Mouse (Mus musculus) heart, adult 18-20 months (tissue): ENCODE measurements around the gene Uggt1. TPM values are rescaled to one million over a fixed set of nuclear protein-coding genes. Genes with fewer than 3 reads are reported as not detected.
A peak's percentile ranks its signal among the peaks of the same experiment; 100 is the strongest.

ENCODE experiments used
- DNase-seq, 2 experiments: peaks; one replicate each; pipeline ENCODE4 v3.0.0; 2021 to 2022; ENCODE audit warnings: mixed read lengths in 1 of 2
- total RNA-seq, 2 experiments: library from RNA; stranded (reverse); gene quantifications; 2 replicates each; pipeline ENCODE4 v1.2.3; 2021

Uggt1 gene
- total RNA-seq, 2 experiments from 2014 or later: 26.3 to 28.2 TPM

- DNase-seq: no peak
Measured at GRCm38 (mm10) chr1:36258631-36259030, 14.1 kb upstream of the Uggt1 start.

GRCm38 (mm10) chr1:36257276-36257675 is 12.8 kb upstream of the Uggt1 start:
- no peak for DNase-seq

- DNase-seq: peak in 1 of 2 experiments; percentile 33
Measured at GRCm38 (mm10) chr1:36255871-36256640, 11.5 kb upstream of the Uggt1 start.

GRCm38 (mm10) chr1:36254635-36255360 is 10.3 kb upstream of the Uggt1 start:
- DNase-seq: peak; percentile 58 to 71

- DNase-seq: peak; percentile 77 to 87
Measured at GRCm38 (mm10) chr1:36252791-36253190, 8.3 kb upstream of the Uggt1 start.

GRCm38 (mm10) chr1:36251426-36251825 is 6.9 kb upstream of the Uggt1 start:
- DNase-seq: no peak

GRCm38 (mm10) chr1:36246688-36247087 is 2.2 kb upstream of the Uggt1 start:
- DNase-seq: no peak

- DNase-seq: no peak
Measured at GRCm38 (mm10) chr1:36244828-36245215, 302 bp upstream of the Uggt1 start.

- no peak for DNase-seq
Measured at GRCm38 (mm10) chr1:36243447-36244057, 968 bp downstream of the Uggt1 start.

- no peak for DNase-seq
Measured at GRCm38 (mm10) chr1:36241903-36242429, 2.6 kb downstream of the Uggt1 start.

- DNase-seq: no peak
Measured at GRCm38 (mm10) chr1:36240176-36240575, 4.3 kb downstream of the Uggt1 start.

- no peak for DNase-seq
Measured at GRCm38 (mm10) chr1:36239396-36239795, 5.1 kb downstream of the Uggt1 start.

- DNase-seq: no peak
Measured at GRCm38 (mm10) chr1:36235855-36236254, 8.7 kb downstream of the Uggt1 start.

GRCm38 (mm10) chr1:36235057-36235639 is 9.4 kb downstream of the Uggt1 start:
- DNase-seq: no peak

- no peak for DNase-seq
Measured at GRCm38 (mm10) chr1:36233218-36233617, 11.3 kb downstream of the Uggt1 start.

GRCm38 (mm10) chr1:36230919-36231705 is 13.4 kb downstream of the Uggt1 start:
- DNase-seq: no peak

GRCm38 (mm10) chr1:36228461-36228860 is 16.1 kb downstream of the Uggt1 start:
- DNase-seq: no peak

GRCm38 (mm10) chr1:36224648-36225047 is 19.9 kb downstream of the Uggt1 start:
- no peak for DNase-seq

GRCm38 (mm10) chr1:36214324-36214723 is 30.2 kb downstream of the Uggt1 start:
- DNase-seq: no peak

- no peak for DNase-seq
Measured at GRCm38 (mm10) chr1:36201739-36202138, 42.8 kb downstream of the Uggt1 start.

- DNase-seq: no peak
Measured at GRCm38 (mm10) chr1:36194482-36194881, 50.0 kb downstream of the Uggt1 start.

GRCm38 (mm10) chr1:36191966-36192365 is 52.6 kb downstream of the Uggt1 start:
- DNase-seq: no peak
